Mouse (Mus musculus) CH12.LX (cell line): ENCODE measurements around the gene Smc5. TPM values are rescaled to one million over a fixed set of nuclear protein-coding genes. Genes with fewer than 3 reads are reported as not detected.
A peak's percentile ranks its signal among the peaks of the same experiment; 100 is the strongest.

Experiments used
- DNase-seq: peaks from one replicate; pipeline ENCODE4 v3.0.0-alpha.2; 2013; ENCODE audit errors: extremely low read depth
- H3K27ac ChIP-seq: 2 replicates; pipeline ENCODE4 v1.5.1; 2012; ENCODE audit warnings: low read depth, mild to moderate bottlenecking, control low read depth, moderate library complexity; ENCODE audit not compliant: insufficient read depth
- H3K27me3 ChIP-seq: replicated peaks from 2 replicates; pipeline ENCODE3; 2012; ENCODE audit warnings: inconsistent platforms
- H3K36me3 ChIP-seq, 2 experiments: replicated peaks in 1 of 2; 2 replicates each; pipeline versions ENCODE3 to v1.6.1; 2012; ENCODE audit warnings: inconsistent platforms in 1 of 2, low read length in 1 of 2, mild to moderate bottlenecking in 1 of 2, mixed read lengths in 1 of 2, moderate library complexity in 1 of 2; ENCODE audit not compliant: control insufficient read depth in 1 of 2, insufficient read depth in 1 of 2
- H3K4me1 ChIP-seq, 2 experiments: 2 replicates each; pipeline ENCODE4 v1.6.1; 2012; ENCODE audit warnings: inconsistent platforms in 1 of 2, moderate library complexity in 1 of 2; ENCODE audit not compliant: insufficient read depth in 2 of 2, control insufficient read depth in 1 of 2
- H3K4me2 ChIP-seq: 2 replicates; pipeline ENCODE4 v1.6.1; 2012; ENCODE audit warnings: low read depth, mild to moderate bottlenecking, control low read depth; ENCODE audit not compliant: poor library complexity, insufficient read depth, severe bottlenecking
- H3K4me3 ChIP-seq, 3 experiments: fragments of 150-350 bp in 1 of 3; sonication (generic) in 1 of 3; replicated peaks in 1 of 3; 2 replicates each; pipeline versions ENCODE3 to v1.5.1; 2011 to 2012; ENCODE audit warnings: low read depth in 2 of 3, low read length in 2 of 3, mild to moderate bottlenecking in 2 of 3, moderate library complexity in 2 of 3, control low read depth in 1 of 3, improper control_type of control experiment in 1 of 3, inconsistent platforms in 1 of 3, mixed read lengths in 1 of 3; ENCODE audit not compliant: poor library complexity in 1 of 3
- H3K79me2 ChIP-seq: replicated peaks from 2 replicates; pipeline ENCODE4 v1.6.1; 2012; ENCODE audit warnings: mild to moderate bottlenecking, moderate library complexity; ENCODE audit not compliant: control insufficient read depth, poor library complexity, insufficient read depth, severe bottlenecking; ENCODE audit errors: extremely low read depth
- H3K9ac ChIP-seq: 2 replicates; pipeline ENCODE4 v1.6.1; 2012; ENCODE audit warnings: low read depth, mild to moderate bottlenecking, control low read depth, moderate library complexity; ENCODE audit not compliant: insufficient read depth
- H3K9me3 ChIP-seq: replicated peaks from 2 replicates; pipeline ENCODE3; 2012; ENCODE audit warnings: low read length, inconsistent platforms, mixed read lengths
- CHD1 ChIP-seq: IDR thresholded peaks from 2 replicates; pipeline ENCODE4 v1.6.1; 2012; ENCODE audit warnings: low read depth, low read length, improper control_type of control experiment, inconsistent platforms
- CHD2 ChIP-seq: IDR thresholded peaks from 2 replicates; pipeline ENCODE4 v1.6.1; 2011; ENCODE audit warnings: low read length, improper control_type of control experiment
- E2F4 ChIP-seq: IDR thresholded peaks from 2 replicates; pipeline ENCODE4 v1.6.1; 2011; ENCODE audit warnings: low read depth, low read length, improper control_type of control experiment; ENCODE audit not compliant: insufficient replicate concordance
- ELF1 ChIP-seq: IDR thresholded peaks from 2 replicates; pipeline ENCODE4 v1.6.1; 2014; ENCODE audit warnings: low read depth, mild to moderate bottlenecking, inconsistent platforms, low read length, improper control_type of control experiment
- HCFC1 ChIP-seq: IDR thresholded peaks from 2 replicates; pipeline ENCODE4 v1.6.1; 2012; ENCODE audit warnings: low read depth, mild to moderate bottlenecking, inconsistent platforms, low read length, improper control_type of control experiment
- IRF4 ChIP-seq: IDR thresholded peaks from 2 replicates; pipeline ENCODE4 v1.6.1; 2014; ENCODE audit warnings: low read depth, mild to moderate bottlenecking, inconsistent platforms, low read length, improper control_type of control experiment
- JUN ChIP-seq: IDR thresholded peaks from 2 replicates; pipeline ENCODE4 v1.6.1; 2011; ENCODE audit warnings: low read depth, mild to moderate bottlenecking, low read length, improper control_type of control experiment, moderate library complexity; ENCODE audit not compliant: insufficient read depth
- MAFK ChIP-seq: IDR thresholded peaks from 2 replicates; pipeline ENCODE4 v1.6.1; 2011; ENCODE audit warnings: low read length, improper control_type of control experiment; ENCODE audit not compliant: insufficient replicate concordance
- MEF2A ChIP-seq: IDR thresholded peaks from 2 replicates; pipeline ENCODE4 v1.6.1; 2014; ENCODE audit warnings: low read depth, mild to moderate bottlenecking, inconsistent platforms, low read length, improper control_type of control experiment, borderline replicate concordance
- MYC ChIP-seq: IDR thresholded peaks from 2 replicates; pipeline ENCODE4 v1.6.1; 2011; ENCODE audit warnings: low read depth, mild to moderate bottlenecking, improper control_type of control experiment, low read length
- NELFE ChIP-seq: IDR thresholded peaks from 2 replicates; pipeline ENCODE4 v1.6.1; 2011; ENCODE audit warnings: low read depth, low read length, improper control_type of control experiment
- NRF1 ChIP-seq: IDR thresholded peaks from 2 replicates; pipeline ENCODE4 v1.6.1; 2014; ENCODE audit warnings: low read depth, mild to moderate bottlenecking, inconsistent platforms, low read length, improper control_type of control experiment, moderate library complexity
- POLR2AphosphoS2 ChIP-seq: IDR thresholded peaks from 2 replicates; pipeline ENCODE4 v1.6.1; 2011; ENCODE audit warnings: low read depth, low read length, improper control_type of control experiment
- RCOR1 ChIP-seq: conservative IDR thresholded peaks from 2 replicates; pipeline ENCODE4 v1.6.1; 2012; ENCODE audit warnings: low read depth, mild to moderate bottlenecking, inconsistent platforms, low read length, improper control_type of control experiment
- SIN3A ChIP-seq: IDR thresholded peaks from 2 replicates; pipeline ENCODE4 v1.6.1; 2012; ENCODE audit warnings: low read length, improper control_type of control experiment, inconsistent platforms
- SMC3 ChIP-seq: IDR thresholded peaks from 2 replicates; pipeline ENCODE4 v1.6.1; 2011; ENCODE audit warnings: low read depth, low read length, improper control_type of control experiment
- TCF12 ChIP-seq: IDR thresholded peaks from 2 replicates; pipeline ENCODE4 v1.6.1; 2014; ENCODE audit warnings: low read depth, mild to moderate bottlenecking, inconsistent platforms, low read length, improper control_type of control experiment
- UBTF ChIP-seq: IDR thresholded peaks from 2 replicates; pipeline ENCODE4 v1.6.1; 2012; ENCODE audit warnings: low read depth, mild to moderate bottlenecking, inconsistent platforms, low read length, improper control_type of control experiment, moderate library complexity
- USF1 ChIP-seq: IDR thresholded peaks from 2 replicates; pipeline ENCODE4 v1.6.1; 2014; ENCODE audit warnings: low read depth, mild to moderate bottlenecking, inconsistent platforms, low read length, improper control_type of control experiment
- USF2 ChIP-seq: conservative IDR thresholded peaks from 2 replicates; pipeline ENCODE4 v1.6.1; 2011; ENCODE audit warnings: low read depth, low read length, improper control_type of control experiment
- ZKSCAN1 ChIP-seq: IDR thresholded peaks from 2 replicates; pipeline ENCODE4 v1.6.1; 2012; ENCODE audit warnings: low read depth, inconsistent platforms, low read length, improper control_type of control experiment, borderline replicate concordance
- ZMIZ1 ChIP-seq: IDR thresholded peaks from 2 replicates; pipeline ENCODE4 v1.6.1; 2012; ENCODE audit warnings: low read depth, mild to moderate bottlenecking, inconsistent platforms, low read length, improper control_type of control experiment
- ZNF384 ChIP-seq: IDR thresholded peaks from 2 replicates; pipeline ENCODE4 v1.6.1; 2012; ENCODE audit warnings: low read depth, low read length, improper control_type of control experiment, inconsistent platforms
- dilution Hi-C: fragments of 300-500 bp; cut with MboI; formaldehyde crosslinking; loops from 2 replicates; pipeline ENCODE4 v1.14.3; 2020; ENCODE audit warnings: low sequenced_read_pairs; ENCODE audit not compliant: extremely low pct_unique_long_range_greater_than_20kb, extremely low pct_ligation_motif_present
- in situ Hi-C: fragments of 300-500 bp; cut with MboI; formaldehyde crosslinking; loops from 3 replicates; pipeline ENCODE4 v1.14.3; 2019; ENCODE audit warnings: low sequenced_read_pairs, low pct_ligation_motif_present, low pct_unique_long_range_greater_than_20kb, mixed read lengths
- polyA plus RNA-seq: library from polyadenylated mRNA; unstranded; fragments of >175 nt; gene quantifications from 2 replicates; pipeline ENCODE4 v1.2.1, GENCODE M21; 2012; ENCODE audit warnings: low read depth; ENCODE audit not compliant: insufficient read length
- total RNA-seq, 2 experiments: library from RNA; depleted of rRNA; stranded (reverse); fragments of 300-350 nt in 1 of 2; fragments of >200 nt in 1 of 2; gene quantifications; 2 replicates each; pipeline ENCODE4 v1.2.3; 2012 to 2014

Smc5 gene
- total and polyA plus RNA-seq, 3 experiments, result 22.8 to 43.4 (median 34.5) TPM

- Histone ChIP-seq H3K9me3 (no peaks in the 10 kb centered on the region), H3K4me3 (no peak overlapping the region), H3K27ac (no peak overlapping the region), H3K36me3 (peaks cover 5 to 73% of the 10 kb centered on the region in 2 experiments), H3K4me1 (peaks cover 0 to 18% of the 10 kb centered on the region in 2 experiments; a peak in 2 of 4 replicates), H3K9ac (no peak overlapping the region), H3K27me3 (no peaks in the 10 kb centered on the region), H3K79me2 (no peaks in the 10 kb centered on the region), H3K4me2 (no peak overlapping the region)
- no peak for TF ChIP-seq POLR2AphosphoS2
- TF ChIP-seq ZNF384, result no peak
- no peak for TF ChIP-seq NELFE
- TF ChIP-seq MYC, result no peak
- no peak for TF ChIP-seq ELF1
- in situ Hi-C loops, result no loop called here
- dilution Hi-C loops, result no loop called here
- DNase-seq, result peak; percentile 5
Observed at GRCm38 (mm10) chr19:23187732-23188131, 86.0 kb downstream of the Smc5 start.

GRCm38 (mm10) chr19:23184068-23184467 is 89.6 kb downstream of the Smc5 start:
- Histone ChIP-seq H3K27ac (no peak overlapping the region), H3K36me3 (peaks cover 5 to 56% of the 10 kb centered on the region in 2 experiments), H3K9ac (no peak overlapping the region), H3K9me3 (no peaks in the 10 kb centered on the region), H3K4me3 (no peak overlapping the region), H3K79me2 (no peaks in the 10 kb centered on the region), H3K4me1 (peaks cover 0 to 9% of the 10 kb centered on the region in 2 experiments; a peak in 2 of 4 replicates), H3K4me2 (no peak overlapping the region), H3K27me3 (no peaks in the 10 kb centered on the region)
- DNase-seq, result no peak
- no peak for TF ChIP-seq E2F4
- no peak for TF ChIP-seq TCF12
- TF ChIP-seq CHD1, result no peak
- TF ChIP-seq USF2, result no peak
- no peak for TF ChIP-seq USF1
- TF ChIP-seq SIN3A, result no peak
- no peak for TF ChIP-seq RCOR1
- TF ChIP-seq JUN, result no peak
- TF ChIP-seq ZMIZ1, result no peak
- TF ChIP-seq ZNF384, result no peak
- no peak for TF ChIP-seq HCFC1
- TF ChIP-seq ZKSCAN1, result no peak
- TF ChIP-seq IRF4, result no peak
- TF ChIP-seq NRF1, result no peak
- no peak for TF ChIP-seq UBTF
- no peak for TF ChIP-seq SMC3
- TF ChIP-seq CHD2, result no peak
- TF ChIP-seq MEF2A, result no peak
- no peak for TF ChIP-seq MAFK
- dilution Hi-C loops (no loop called here), in situ Hi-C loops (no loop called here)
